Mouse (Mus musculus) kidney, postnatal 25 days (tissue): ENCODE data around the gene 1700020N01Rik.

ENCODE experiments used
- DNase-seq, 2 experiments: peaks; one replicate each; pipeline ENCODE4 v3.0.0; 2021; ENCODE audit warnings: mixed read lengths in 2 of 2

The 1700020N01Rik gene

GRCm38 (mm10) chr10:21605011-21605571, 12.1 kb downstream of the 1700020N01Rik start:
- DNase-seq = peak; percentile 75 to 89

- no peak for DNase-seq
Observed at GRCm38 (mm10) chr10:21605601-21606000, 12.7 kb downstream of the 1700020N01Rik start.

- DNase-seq = peak in 1 of 2 experiments; percentile 33
Observed at GRCm38 (mm10) chr10:21606931-21607330, 14.0 kb downstream of the 1700020N01Rik start.

- peak; percentile 62 to 89 for DNase-seq
Observed at GRCm38 (mm10) chr10:21609583-21609982, 16.6 kb downstream of the 1700020N01Rik start.

- peak; percentile 88 to 89 for DNase-seq
Observed at GRCm38 (mm10) chr10:21613021-21613860, 20.3 kb downstream of the 1700020N01Rik start.

GRCm38 (mm10) chr10:21614520-21614919, 21.6 kb downstream of the 1700020N01Rik start:
- DNase-seq = no peak

- no peak for DNase-seq
Observed at GRCm38 (mm10) chr10:21618745-21619508, 26.0 kb downstream of the 1700020N01Rik start.

GRCm38 (mm10) chr10:21622065-21622464, 29.1 kb downstream of the 1700020N01Rik start:
- no peak for DNase-seq

- peak; percentile 64 to 86 for DNase-seq
Observed at GRCm38 (mm10) chr10:21628555-21628954, 35.6 kb downstream of the 1700020N01Rik start.

- DNase-seq = no peak
Observed at GRCm38 (mm10) chr10:21629031-21629740, 36.2 kb downstream of the 1700020N01Rik start.

GRCm38 (mm10) chr10:21631481-21631880, 38.5 kb downstream of the 1700020N01Rik start:
- peak in 1 of 2 experiments; percentile 44 for DNase-seq

GRCm38 (mm10) chr10:21632687-21633086, 39.7 kb downstream of the 1700020N01Rik start:
- no peak for DNase-seq

GRCm38 (mm10) chr10:21635988-21636710, 43.2 kb downstream of the 1700020N01Rik start:
- peak in 1 of 2 experiments; percentile 43 for DNase-seq

GRCm38 (mm10) chr10:21636711-21637081, 43.8 kb downstream of the 1700020N01Rik start:
- peak; percentile 56 to 74 for DNase-seq

GRCm38 (mm10) chr10:21651388-21651787, 58.4 kb downstream of the 1700020N01Rik start:
- DNase-seq = no peak

GRCm38 (mm10) chr10:21652426-21653345, 59.7 kb downstream of the 1700020N01Rik start:
- DNase-seq = no peak

- no peak for DNase-seq
Observed at GRCm38 (mm10) chr10:21653469-21653868, 60.5 kb downstream of the 1700020N01Rik start.

GRCm38 (mm10) chr10:21659576-21660246, 66.8 kb downstream of the 1700020N01Rik start:
- no peak for DNase-seq

- DNase-seq = peak; percentile 65 to 86
Observed at GRCm38 (mm10) chr10:21668976-21669375, 76.0 kb downstream of the 1700020N01Rik start.

GRCm38 (mm10) chr10:21669750-21670161, 76.8 kb downstream of the 1700020N01Rik start:
- DNase-seq = no peak
